Mouse (Mus musculus): ENCODE data around the gene Hint2.

GRCm38 (mm10) chr4:43649783-43650182 lies 6.5 kb downstream of the Hint2 start:
- TF ChIP-seq CTCF (IDR thresholded peaks at IDR 0.05; ENCODE audit: low read depth) (peak; percentile 44), EP300 (IDR thresholded peaks at IDR 0.05; ENCODE audit: low read depth) (no peak)

All from liver, postnatal 0 days (tissue).